Mouse (Mus musculus) cerebellum, adult 11 months (tissue): ENCODE measurements at regions not wholly inside any gene's neighbourhood (a gene's known extent, or its start where the extent isn't known, plus 50 kb on each side); places are given as distances from the start of the nearest gene placed in this dataset.

Experiments
- DNase-seq: peaks from one replicate; pipeline ENCODE4 v3.0.0; 2022

DNA sequence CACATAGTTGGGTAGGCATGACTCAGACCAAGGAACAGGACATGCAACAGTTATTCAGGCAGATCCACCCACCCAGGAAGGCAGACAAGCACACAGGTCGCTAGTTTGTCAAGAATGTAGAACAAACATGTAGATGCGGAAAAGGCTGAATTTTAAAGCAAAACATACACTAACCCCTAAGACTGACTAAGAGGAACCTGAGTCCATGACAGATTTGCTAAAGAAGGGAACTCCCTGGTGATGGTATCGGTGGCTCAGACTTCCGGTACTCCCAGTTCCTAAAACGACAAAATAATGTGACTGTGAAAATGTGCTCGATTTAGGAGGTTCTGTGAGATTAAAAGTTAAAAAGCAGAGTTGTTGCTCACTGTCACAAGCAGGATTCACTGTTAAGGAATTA lies 340.0 kb upstream of the Cited2 start:
- no peak for DNase-seq

DNA sequence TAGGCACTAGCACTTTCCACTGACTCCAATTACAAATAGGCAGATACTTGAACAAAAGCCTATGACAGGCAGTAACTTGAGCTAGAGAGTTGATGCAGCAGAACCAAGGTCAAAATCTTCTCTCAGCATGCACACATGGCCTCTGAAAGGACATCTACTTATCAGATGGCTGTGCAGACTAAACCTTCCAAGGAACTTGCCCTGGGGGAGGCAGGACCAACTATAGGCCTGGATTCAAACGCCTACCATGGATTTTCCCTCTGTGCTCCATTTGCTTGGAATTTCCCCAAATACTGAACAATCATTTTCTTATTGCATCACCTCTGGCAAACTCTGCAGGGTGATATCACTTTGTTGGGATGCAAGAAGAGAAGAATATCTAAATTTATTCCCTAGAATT lies 337.8 kb upstream of the Cited2 start:
- no peak for DNase-seq

DNA sequence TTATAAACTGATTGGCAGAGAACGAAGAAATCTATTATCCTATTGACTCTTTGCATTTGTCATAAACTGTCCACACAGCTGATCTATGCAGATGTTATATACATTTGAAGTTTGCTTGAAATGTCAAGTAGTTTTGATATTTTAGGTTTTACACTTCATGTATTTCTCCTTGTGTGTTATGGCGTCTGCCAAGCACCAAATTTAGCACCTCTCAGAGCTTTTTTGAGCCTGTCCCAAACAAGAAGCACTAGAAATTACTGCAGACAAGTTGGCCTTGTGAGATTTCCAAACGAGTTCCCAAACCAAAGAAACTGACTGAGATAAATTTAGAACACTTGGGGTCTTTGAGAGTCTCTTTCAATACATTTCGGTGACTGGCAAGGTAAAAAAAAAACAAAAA lies 335.7 kb upstream of the Cited2 start:
- DNase-seq: no peak

DNA sequence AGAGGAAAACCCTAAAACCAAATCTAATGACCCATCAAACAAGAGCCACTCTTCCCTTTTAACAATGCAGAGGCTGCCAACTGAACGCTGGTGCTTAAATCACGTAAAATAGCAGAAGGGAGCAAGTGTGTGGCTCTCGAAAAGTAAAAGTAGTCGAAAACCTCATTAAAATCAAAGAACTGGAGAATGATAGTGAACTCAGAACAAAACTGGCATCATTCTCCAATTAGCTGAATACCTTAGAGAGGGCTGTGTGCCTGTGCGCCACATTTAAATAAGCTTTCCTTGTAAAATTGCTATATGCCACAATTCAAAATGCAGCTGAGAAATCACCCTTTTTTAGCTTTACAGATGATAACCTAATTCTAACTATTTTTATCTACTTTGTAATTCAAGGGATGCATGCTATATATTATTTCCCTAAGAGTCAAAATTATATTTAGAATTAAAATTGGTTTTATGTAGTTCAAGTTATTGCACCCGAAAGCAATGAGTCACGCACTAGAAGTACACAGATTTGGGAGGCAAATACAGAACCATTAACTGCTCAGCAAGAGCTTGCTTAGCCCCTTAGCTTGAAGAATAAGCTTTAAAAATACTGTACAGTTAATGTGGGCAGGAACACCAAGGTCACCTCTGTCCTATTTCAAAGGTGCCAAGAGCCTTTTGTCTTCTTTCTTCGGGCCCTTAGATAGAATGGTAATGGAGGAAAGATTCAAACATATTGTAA lies 327.4 kb upstream of the Cited2 start:
- DNase-seq: no peak

DNA sequence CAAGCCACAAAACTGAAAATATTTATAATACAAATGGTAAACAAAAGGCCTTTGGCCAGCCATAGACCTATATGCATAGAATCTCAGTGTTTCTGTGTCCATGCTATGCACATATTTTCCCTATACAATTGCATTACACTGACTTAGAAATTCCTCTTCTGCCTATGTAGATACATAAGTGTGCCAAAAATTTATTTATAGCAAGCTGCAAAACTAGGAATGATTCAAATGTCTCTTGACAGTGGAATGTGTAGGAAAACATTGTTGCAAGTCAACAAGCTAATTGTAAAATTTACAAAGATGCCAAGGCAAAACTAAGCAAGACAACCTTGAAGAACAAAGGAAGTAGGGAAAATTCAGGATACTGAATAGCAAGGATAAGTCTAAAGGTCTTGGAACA lies 319.1 kb upstream of the Cited2 start:
- no peak for DNase-seq

DNA sequence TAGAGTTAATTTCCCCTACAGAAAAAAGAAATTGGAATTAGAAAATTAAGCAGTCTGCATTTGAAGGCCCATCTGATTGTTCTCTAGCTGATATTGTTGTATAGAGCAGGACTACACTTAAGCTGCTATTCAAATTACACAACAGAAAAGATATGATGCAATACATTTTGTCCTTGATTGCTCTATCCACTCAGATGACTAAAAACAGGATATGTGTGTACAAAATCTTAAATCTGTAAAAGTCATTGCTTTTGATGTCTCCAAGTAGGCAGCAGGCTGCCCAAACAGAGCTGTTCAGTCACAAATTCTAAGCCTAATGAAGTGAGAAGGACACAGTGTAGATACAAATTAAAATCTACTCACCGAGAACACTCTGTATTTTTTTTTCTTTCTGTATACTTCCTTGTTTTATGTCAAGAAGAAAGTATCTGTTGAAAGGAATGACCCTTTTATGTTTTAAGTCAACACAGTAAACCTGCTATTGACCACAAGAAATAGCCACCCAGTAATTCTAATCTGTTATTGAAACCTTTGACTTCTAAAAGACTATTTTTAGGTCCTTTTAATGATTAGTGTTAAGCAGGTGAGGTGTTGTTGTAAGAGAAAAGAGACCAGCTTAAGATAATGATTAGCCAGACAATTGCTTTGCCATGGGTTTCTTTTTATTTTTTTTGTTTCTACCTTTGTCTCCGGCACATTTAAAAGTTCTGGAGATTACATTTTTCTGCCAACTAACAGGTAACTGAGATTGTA lies 315.0 kb upstream of the Cited2 start:
- DNase-seq: no peak

DNA sequence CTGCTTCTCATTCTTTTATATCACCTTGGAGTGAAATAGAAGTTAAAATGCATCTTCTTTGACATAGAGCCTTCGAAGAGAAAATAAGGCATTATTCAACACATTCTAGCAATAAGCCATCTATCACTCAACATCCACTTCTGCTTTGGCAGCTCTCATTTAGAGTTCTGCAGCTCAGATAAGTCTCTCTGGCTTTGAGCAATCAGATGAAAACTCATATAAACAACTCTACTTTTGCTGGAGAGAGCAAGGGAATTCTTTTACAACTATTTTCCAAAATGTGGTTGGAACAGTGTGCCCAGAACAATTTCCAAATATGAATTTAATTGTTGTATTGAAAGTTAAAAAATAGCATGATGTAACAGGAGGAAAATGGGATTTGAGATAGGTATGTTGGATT lies 314.2 kb upstream of the Cited2 start:
- DNase-seq: no peak

DNA sequence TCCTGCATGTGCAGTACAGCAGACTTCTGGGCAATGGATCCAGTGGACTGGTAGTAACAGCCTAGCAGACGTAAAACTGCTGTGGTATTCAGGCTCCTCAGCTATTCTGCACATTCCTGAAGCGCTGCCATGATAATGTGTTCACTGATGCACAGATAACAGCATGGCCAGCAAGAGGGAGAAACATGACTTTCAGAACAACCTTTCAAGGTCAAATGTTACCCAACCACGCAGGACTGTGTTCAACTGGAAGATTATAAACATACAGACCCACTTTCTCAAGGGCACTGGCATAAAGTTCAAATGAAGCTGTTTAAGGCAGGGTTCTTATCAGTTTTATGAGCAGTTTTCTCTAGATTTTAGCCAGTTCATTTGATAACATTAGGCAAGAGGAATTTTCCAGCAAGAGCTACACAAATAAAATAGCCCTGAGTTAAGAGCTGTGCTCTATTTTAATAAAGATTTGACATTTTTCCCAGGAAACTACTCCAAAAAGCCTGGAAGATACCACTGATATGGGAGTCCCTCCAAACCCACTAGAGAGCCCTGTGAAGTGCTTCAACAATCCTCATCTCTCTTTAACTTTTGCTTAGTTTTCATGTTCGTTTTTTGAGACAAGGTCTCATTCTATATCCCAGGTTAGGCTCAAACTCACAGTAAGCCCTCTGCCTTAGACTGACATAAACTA lies 311.6 kb upstream of the Cited2 start:
- no peak for DNase-seq

DNA sequence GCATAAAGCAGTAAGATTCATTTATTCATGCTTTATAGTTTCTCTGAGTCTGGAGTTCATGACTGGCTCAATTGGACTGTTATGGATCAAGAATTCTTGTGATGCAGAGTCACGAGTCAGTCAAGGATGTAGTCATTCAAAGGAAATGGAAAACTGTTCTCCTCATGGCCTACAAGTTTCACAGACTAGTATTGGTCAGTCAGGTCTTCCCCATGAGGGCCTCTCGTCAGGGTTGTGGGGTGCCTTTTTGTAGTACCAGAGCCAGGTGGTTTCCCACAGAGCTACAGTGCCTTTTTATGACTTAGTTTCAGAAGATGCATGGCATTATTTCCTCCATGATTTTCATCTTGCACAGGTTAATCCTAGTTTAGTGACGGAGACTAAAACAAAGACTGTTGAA lies 307.9 kb upstream of the Cited2 start:
- no peak for DNase-seq

DNA sequence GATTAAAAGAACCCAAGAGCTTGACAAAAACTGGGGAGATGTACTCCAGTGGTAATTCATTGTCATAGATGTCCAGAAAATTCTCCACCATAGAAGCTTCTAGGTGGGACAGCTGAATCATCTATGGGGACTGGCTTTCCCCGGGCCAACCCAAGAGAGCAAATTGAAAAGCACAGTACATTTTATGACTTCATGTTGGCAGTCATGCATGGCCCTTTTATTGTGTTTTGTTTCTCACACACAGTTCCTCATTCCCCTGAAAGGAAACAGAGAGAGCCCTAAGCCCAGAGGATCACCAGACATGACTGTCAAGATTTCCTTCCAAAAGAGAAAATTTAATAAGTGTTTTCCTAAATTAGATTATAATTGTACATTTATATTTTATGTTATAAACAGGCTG lies 306.9 kb upstream of the Cited2 start:
- no peak for DNase-seq

DNA sequence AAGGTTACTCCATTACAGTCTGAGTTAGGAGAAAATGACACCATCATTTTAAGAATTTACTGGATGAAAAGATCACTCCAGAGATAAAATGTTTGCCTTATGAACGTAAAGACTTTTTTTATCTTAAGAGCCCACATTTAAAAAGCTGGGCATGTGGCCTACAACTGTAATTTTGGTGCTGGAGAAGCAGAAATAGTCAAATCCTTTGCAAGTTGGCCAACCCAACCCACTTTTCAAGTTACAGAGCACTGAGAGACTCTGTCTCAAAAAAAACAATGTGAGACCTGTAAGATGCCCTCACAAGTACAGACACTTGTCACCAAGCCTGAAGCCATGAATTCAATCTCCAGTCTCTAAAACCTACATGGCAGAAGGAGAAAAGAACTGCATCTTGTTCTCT lies 305.6 kb upstream of the Cited2 start:
- DNase-seq: no peak

DNA sequence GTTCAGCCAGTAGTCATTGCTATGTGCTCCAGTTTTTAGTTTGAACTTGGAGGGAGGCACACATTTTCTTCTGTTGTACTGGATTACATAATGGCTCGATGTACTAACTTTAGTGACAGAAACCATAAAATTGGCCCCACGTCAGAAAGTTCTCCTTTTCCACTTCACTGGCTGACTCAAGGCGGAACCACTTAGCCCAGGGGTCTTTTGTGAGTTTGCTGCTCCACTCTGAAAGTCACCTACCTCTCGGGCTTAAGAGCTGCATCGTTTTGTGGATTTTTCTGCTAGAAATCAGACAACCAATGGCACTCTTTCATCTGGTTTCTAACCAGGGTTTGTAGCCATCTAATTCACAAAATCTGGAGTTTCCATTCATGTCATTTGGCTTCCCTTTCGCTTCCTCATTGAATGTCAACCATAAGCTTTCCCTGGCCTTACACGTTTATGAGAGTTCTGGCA lies 304.8 kb upstream of the Cited2 start:
- no peak for DNase-seq

DNA sequence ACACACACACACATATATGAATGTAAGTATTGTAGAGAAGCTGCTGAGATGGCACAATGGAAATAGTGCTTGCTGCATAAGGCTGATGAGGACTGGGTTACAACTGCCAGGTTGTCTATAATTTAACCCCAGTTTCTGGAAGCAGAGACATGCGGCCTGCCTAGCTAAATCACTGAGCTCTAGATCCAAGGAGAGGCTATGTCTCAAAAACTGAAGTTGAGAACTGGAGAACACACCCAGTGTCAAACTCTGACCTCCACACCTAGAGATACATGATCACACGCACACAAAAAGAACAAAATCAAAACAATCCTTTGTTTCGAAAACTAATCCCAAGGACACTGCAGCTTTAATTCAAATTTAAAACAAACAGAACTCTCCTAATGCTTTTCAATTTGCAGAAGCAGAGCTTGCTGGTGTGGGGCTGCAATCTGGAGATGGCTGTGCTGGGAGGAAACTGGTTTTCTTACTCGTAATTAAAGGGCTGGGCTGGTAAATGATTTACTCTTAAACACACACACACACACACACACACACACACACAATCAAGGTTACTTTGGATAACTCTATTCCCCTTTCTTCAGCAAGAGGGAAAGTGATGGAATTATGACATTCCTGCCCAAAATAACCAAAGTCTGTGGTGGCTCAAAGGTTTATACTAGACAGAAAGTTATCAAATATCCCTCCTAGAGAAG lies 299.3 kb upstream of the Cited2 start:
- no peak for DNase-seq

DNA sequence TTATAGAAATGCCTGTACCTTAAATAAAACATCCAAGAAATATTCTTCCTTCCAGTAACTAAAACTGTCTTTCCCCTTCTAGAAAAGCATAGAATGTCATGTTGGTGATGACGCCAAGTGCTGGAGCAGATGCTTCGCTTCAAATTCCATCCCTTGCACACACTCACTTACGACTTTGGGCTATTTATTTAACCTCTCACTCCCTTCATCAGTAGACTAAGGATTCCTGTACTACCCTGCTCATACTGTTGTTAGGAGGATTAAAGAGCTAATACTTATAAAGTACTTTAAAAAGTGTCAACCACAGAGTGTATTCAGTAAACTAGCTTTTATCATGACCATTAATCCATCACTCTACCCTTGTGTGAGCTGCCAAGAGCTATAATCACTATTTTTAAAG lies 296.8 kb upstream of the Cited2 start:
- DNase-seq: no peak

DNA sequence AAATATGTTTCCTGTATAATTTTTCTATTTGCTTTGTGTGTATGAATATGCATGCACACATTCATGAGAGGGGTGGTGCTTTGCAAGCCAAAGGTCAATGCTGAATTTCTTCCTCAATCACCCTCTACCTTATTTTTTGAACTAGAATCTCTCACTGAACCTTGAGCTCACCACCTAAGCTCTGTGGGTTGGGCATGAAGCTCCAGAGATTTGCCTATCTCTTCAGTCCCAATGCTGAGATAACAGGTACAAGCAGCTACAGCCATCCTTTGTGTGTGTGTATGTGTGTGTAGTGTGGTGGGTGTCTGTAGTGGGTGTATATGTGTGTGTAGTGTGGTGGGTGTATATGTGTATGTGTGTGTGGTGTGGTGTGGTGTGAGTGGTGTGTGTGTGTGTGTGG lies 295.7 kb upstream of the Cited2 start:
- DNase-seq: no peak

DNA sequence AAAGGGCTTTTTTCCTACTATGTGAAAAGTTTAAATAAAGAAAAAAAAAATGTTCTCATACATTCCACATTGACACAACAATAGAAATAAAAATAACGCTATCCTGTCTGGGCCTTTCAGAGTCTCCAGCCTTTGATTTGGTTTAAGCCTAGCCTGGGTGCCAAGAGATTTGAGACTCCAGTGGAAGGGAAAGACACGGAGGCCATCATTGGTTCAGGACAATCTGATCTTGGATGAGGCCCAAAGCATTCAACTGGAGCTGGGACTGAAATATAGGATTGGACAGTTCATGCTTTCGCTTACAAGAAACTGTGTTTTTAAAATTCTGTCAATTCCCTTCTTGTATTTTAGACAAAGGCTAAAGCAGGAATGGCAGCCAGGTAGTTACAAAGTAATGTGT lies 294.7 kb upstream of the Cited2 start:
- DNase-seq: no peak

DNA sequence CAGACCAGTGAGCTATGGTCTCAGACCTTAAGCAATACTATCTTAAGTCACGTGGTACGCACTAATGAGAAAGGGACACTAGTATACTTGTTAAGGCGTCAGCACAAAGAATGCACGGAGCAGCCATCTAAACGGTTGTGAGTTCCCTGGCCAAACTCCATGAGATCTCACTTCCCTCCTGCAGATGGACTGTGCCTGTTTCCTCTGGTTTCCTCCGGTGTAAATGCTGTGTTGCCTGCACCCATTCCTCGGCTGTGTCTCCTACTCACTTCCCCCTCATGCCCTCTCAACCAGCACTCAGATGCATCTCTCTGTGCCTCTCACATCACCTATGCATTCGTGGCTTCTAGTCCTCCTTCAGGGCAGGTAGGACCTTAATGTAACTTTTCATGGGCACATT lies 291.9 kb upstream of the Cited2 start:
- no peak for DNase-seq

DNA sequence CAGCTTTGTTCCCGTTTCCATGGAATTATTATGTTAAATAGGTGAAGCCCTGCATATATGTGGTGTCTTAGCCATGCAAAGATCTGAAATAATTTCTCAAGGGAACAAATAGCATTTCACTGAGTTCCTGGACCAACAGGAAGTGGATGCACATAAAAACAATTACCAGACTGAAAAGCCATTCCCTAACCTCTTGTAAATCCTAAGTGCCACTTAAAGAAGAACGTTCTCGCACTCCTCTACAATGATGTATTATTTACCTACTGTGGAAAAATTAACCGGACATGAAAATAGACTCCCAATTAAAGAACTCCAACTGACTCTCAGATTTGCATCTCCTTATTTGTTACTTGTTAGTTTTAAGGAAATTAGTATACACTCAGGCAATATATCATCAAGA lies 288.9 kb upstream of the Cited2 start:
- no peak for DNase-seq

DNA sequence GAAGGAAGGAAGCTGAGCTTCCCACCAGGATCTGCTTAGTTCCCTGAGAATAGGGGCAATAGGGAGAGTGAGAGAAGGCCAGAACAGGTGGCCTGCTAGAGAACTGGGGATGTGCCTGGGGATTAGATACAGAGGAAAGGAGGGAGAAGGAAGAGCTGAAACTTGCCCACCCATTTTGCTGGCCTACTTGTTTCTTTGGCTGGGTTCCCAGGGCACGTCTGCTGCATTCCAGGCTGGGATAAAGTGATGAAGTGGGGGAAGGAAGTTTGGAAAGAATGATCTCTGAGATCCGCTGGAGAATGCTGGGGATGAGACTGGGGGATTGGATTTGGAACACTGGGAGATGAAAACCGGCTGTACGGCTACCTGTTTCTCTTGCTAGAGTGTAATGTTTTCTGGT lies 272.8 kb upstream of the Cited2 start:
- DNase-seq: no peak

DNA sequence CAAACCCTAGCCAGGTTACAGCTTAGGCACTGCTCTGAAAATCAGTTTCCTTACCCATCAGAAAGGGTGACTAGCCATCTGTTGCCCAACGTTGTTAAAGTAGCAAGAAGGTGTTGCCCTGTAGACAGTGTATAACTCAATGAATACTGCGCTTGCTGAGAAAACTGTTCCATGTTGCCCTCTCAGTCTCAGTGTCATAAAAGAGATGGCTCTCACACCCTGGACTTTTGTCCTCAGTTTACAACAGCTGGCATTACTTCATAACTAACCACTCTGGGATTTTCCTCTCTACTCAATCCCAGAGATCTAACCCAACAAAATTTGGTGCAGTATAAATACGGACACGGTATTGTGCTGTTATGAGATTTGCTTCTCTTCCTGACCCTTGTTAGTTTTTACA lies 252.1 kb upstream of the Cited2 start:
- no peak for DNase-seq

DNA sequence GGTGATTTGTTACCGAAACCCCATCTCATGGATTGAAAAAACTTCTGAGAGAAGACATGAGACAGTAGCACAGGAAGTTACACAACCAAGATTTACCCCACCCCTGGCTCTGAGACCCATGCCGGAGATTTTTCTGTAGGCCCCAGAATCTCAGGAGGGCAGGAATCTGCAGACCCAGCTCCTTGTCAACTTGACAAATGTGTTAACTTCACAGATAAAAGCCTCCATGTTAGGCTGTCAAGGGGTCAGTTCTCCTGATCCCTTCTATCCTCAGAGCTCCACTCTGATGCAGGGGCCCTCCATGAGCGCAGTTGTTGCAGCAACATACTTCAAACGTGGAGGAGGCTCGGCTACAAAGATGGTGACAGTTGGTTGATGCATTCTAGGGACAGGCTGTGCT lies 250.5 kb upstream of the Cited2 start:
- DNase-seq: no peak

DNA sequence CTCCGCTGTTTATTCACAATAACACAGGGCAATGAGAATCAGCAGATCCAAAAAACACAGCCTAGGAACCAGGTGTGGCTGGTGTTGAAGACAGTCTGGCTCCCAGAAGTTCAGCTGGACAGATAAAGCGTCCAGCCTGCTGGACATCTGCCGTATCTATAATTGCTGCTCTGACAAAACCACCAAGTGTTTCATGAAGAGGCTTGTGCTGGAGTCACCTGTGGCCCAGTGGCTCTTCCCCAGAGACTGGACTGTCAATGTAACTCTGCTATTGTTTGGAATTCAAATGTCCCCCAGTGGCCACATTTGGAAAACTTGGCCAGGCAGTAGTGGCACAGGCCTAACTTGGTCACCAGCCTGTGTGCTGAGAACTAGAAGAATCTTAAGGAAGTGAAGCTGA lies 247.0 kb upstream of the Cited2 start:
- DNase-seq: no peak

DNA sequence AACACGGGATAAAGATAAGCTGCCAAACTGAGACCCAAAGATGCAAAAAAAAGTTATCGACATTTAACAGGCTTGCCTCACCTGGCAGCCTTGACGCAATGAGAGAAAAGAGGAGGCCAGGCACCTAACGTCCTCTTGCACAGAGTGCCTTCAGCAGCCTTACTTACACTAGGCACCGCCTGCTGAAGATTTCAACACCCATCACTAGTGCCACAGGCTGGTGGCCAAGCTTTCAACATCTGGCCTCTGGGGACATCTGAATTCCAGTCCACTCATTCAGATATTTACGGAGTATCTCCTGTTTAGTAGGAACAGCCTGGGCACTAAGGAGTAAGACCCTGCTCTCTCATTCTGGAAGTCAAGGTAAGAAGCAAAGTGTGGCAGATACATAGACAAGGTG lies 246.3 kb upstream of the Cited2 start:
- no peak for DNase-seq
